ENCODE assay signal across 8 mouse cellular contexts in genomic region chr11:49242944-49243626, GRCm38 (mm10). TPM values are rescaled to one million over a fixed set of nuclear protein-coding genes. Genes with fewer than 3 reads are reported as not detected.
DNase-seq lines count a peak whose midpoint lies in the region; ATAC-seq and TF ChIP-seq lines count a peak whose summit lies in the region.

No protein-coding gene starts in this region.

- peak overlapping the region; percentile 73 for H3K9ac ChIP-seq in liver, embryonic 12.5 days
- H3K9ac ChIP-seq in stomach, postnatal 0 days (ENCODE audit: low read length), result peak overlapping the region; percentile 60

- H3K4me1 ChIP-seq in forebrain, embryonic 10.5 days, result peaks cover 45% of the 10 kb centered on the region
- peaks cover 61% of the 10 kb centered on the region for H3K4me1 ChIP-seq in liver, embryonic 12.5 days
- peaks cover 19% of the 10 kb centered on the region for H3K4me1 ChIP-seq in stomach, postnatal 0 days (replicated peaks; ENCODE audit: control insufficient read depth, insufficient read depth)

- peak overlapping the region; percentile 91 for H3K4me2 ChIP-seq in liver, embryonic 12.5 days
- H3K4me2 ChIP-seq in stomach, postnatal 0 days (replicated peaks; ENCODE audit: low read depth), result peak overlapping the region; percentile 65

- peak overlapping the region; percentile 92 for H3K27ac ChIP-seq in forebrain, embryonic 10.5 days
- H3K27ac ChIP-seq in liver, embryonic 12.5 days, result peak overlapping the region; percentile 95
- peak overlapping the region; percentile 94 for H3K27ac ChIP-seq in stomach, postnatal 0 days (replicated peaks)

- peak; percentile 8 for ATAC-seq in CD4-positive, CD25-positive, alpha-beta regulatory T cell, adult 4 months
- ATAC-seq in liver, embryonic 12.5 days, result no peak
- ATAC-seq in stomach, postnatal 0 days (ENCODE audit: low FRiP score, low TSS enrichment), result no peak; the same call in 1 of the 2 replicates

- H3K9me3 ChIP-seq in forebrain, embryonic 10.5 days, result no peaks in the 10 kb centered on the region
- no peaks in the 10 kb centered on the region for H3K9me3 ChIP-seq in liver, embryonic 12.5 days (replicated peaks)
- no peaks in the 10 kb centered on the region for H3K9me3 ChIP-seq in stomach, postnatal 0 days (ENCODE audit: control insufficient read depth, low read length)

- 23% methylated on average over 11 of the region's 11 CpGs for WGBS in forebrain, embryonic 10.5 days
- WGBS in liver, embryonic 12.5 days (ENCODE audit: insufficient replicate concordance), result 23% methylated on average over 11 of the region's 11 CpGs
- 23% methylated on average over 11 of the region's 11 CpGs for WGBS in stomach, postnatal 0 days

- TF ChIP-seq EP300 in stomach, postnatal 0 days (optimal IDR thresholded peaks at IDR 0.05), result no peak

- H3K4me3 ChIP-seq in forebrain, embryonic 10.5 days, result peak overlapping the region; percentile 65
- H3K4me3 ChIP-seq in liver, embryonic 12.5 days, result peak overlapping the region; percentile 71
- H3K4me3 ChIP-seq in stomach, postnatal 0 days (ENCODE audit: low read depth, low read length), result peak overlapping the region; percentile 56

- H3K27me3 ChIP-seq in forebrain, embryonic 10.5 days (ENCODE audit: poor library complexity, severe bottlenecking), result no peaks in the 10 kb centered on the region
- H3K27me3 ChIP-seq in liver, embryonic 12.5 days (replicated peaks), result no peaks in the 10 kb centered on the region
- H3K27me3 ChIP-seq in stomach, postnatal 0 days (ENCODE audit: control insufficient read depth, insufficient read depth, low read length), result no peaks in the 10 kb centered on the region

- no peaks in the 10 kb centered on the region for H3K36me3 ChIP-seq in forebrain, embryonic 10.5 days (replicated peaks)
- no peaks in the 10 kb centered on the region for H3K36me3 ChIP-seq in liver, embryonic 12.5 days
- H3K36me3 ChIP-seq in stomach, postnatal 0 days (ENCODE audit: control insufficient read depth, insufficient read depth, low read length), result no peaks in the 10 kb centered on the region

- TF ChIP-seq CTCF in stomach, postnatal 0 days (IDR thresholded peaks at IDR 0.05; ENCODE audit: low read depth), result no peak

- DNase-seq in embryo, embryonic 10 days (ENCODE audit: low spot score), result peak; percentile 53
- DNase-seq in embryo, embryonic 9.5 days (ENCODE audit: extremely low spot score), result no peak
- DNase-seq in forebrain, embryonic 10.5 days (ENCODE audit: extremely low spot score, low spot score), result no peak
- no peak for DNase-seq in stomach, postnatal 0 days (ENCODE audit: low spot score)
- DNase-seq in cerebellum, postnatal 25 days, result no peak
- no peak for DNase-seq in kidney, adult 11 months

RNA-seq across cellular contexts. Expression of gene Mgat1, which starts 0.9 kb away (rescaled TPM):
- 100 to 1,000 TPM in 1 of 2 experiments, 10 to 100 TPM in 1; 70.9 to 106 TPM for polyA plus RNA-seq in CD4-positive, CD25-positive, alpha-beta regulatory T cell, adult 4 months (2017; shearing (Covaris generic))
- polyA plus RNA-seq in forebrain, embryonic 10.5 days (2016; fragmentation: Nextera tagmentation; extraction: Ambion mirVana), result 39.6 and 44.9 TPM in 2 replicates
- polyA plus RNA-seq in liver, embryonic 12.5 days (2016; fragmentation: Nextera tagmentation; extraction: Ambion mirVana), result 35.4 and 35.7 TPM in 2 replicates
- 42.7 and 43.4 TPM in 2 replicates for polyA plus RNA-seq in stomach, postnatal 0 days (2015; fragmentation: Nextera tagmentation; extraction: Ambion mirVana)

RNA-seq across cellular contexts. Expression of gene Olfr1393, which starts 35.0 kb away (rescaled TPM):
- under 1 TPM in 1 of 2 experiments, not detected in 1; 0.28 TPM for polyA plus RNA-seq in CD4-positive, CD25-positive, alpha-beta regulatory T cell, adult 4 months (2017; shearing (Covaris generic))
- polyA plus RNA-seq in forebrain, embryonic 10.5 days (2016; fragmentation: Nextera tagmentation; extraction: Ambion mirVana), result 0.07 TPM in 1 of 2 replicates, not detected in the other
- polyA plus RNA-seq in liver, embryonic 12.5 days (2016; fragmentation: Nextera tagmentation; extraction: Ambion mirVana), result 0.05 and 0.10 TPM in 2 replicates
- polyA plus RNA-seq in stomach, postnatal 0 days (2015; fragmentation: Nextera tagmentation; extraction: Ambion mirVana), result not detected in 2 replicates

RNA-seq across cellular contexts. Expression of gene Zfp62, which starts 40.0 kb away (rescaled TPM):
- 10 to 100 TPM; 60.2 to 62.0 TPM for polyA plus RNA-seq in CD4-positive, CD25-positive, alpha-beta regulatory T cell, adult 4 months (2017; shearing (Covaris generic))
- 42.3 and 49.2 TPM in 2 replicates for polyA plus RNA-seq in forebrain, embryonic 10.5 days (2016; fragmentation: Nextera tagmentation; extraction: Ambion mirVana)
- polyA plus RNA-seq in liver, embryonic 12.5 days (2016; fragmentation: Nextera tagmentation; extraction: Ambion mirVana), result 16.2 and 16.6 TPM in 2 replicates
- polyA plus RNA-seq in stomach, postnatal 0 days (2015; fragmentation: Nextera tagmentation; extraction: Ambion mirVana), result 9.9 and 10.0 TPM in 2 replicates

RNA-seq across cellular contexts. Expression of gene Olfr1392, which starts 42.0 kb away (rescaled TPM):
- not detected for polyA plus RNA-seq in CD4-positive, CD25-positive, alpha-beta regulatory T cell, adult 4 months (2017; shearing (Covaris generic))
- not detected in 2 replicates for polyA plus RNA-seq in forebrain, embryonic 10.5 days (2016; fragmentation: Nextera tagmentation; extraction: Ambion mirVana)
- not detected in 2 replicates for polyA plus RNA-seq in liver, embryonic 12.5 days (2016; fragmentation: Nextera tagmentation; extraction: Ambion mirVana)
- polyA plus RNA-seq in stomach, postnatal 0 days (2015; fragmentation: Nextera tagmentation; extraction: Ambion mirVana), result 0.10 TPM in 1 of 2 replicates, not detected in the other

RNA-seq across cellular contexts. Expression of gene Btnl9, which starts 56.1 kb away (rescaled TPM):
- under 1 TPM in 1 of 2 experiments, not detected in 1; 0.35 TPM for polyA plus RNA-seq in CD4-positive, CD25-positive, alpha-beta regulatory T cell, adult 4 months (2017; shearing (Covaris generic))
- polyA plus RNA-seq in forebrain, embryonic 10.5 days (2016; fragmentation: Nextera tagmentation; extraction: Ambion mirVana), result 0.07 and 0.14 TPM in 2 replicates
- 1.6 and 2.0 TPM in 2 replicates for polyA plus RNA-seq in liver, embryonic 12.5 days (2016; fragmentation: Nextera tagmentation; extraction: Ambion mirVana)
- 0.31 and 0.44 TPM in 2 replicates for polyA plus RNA-seq in stomach, postnatal 0 days (2015; fragmentation: Nextera tagmentation; extraction: Ambion mirVana)
